Mouse (Mus musculus) liver, embryonic 14.5 days (tissue): ENCODE measurements around the gene Zswim7. TPM values are rescaled to one million over a fixed set of nuclear protein-coding genes. Genes with fewer than 3 reads are reported as not detected.

ENCODE experiments used
- ATAC-seq: fragments of 200-750 bp; cut with Nextera tagmentation; 2 replicates; pipeline ENCODE4 v1.8.0; 2017; ENCODE audit warnings: moderate number of reproducible peaks, mild to moderate bottlenecking, moderate library complexity; ENCODE audit not compliant: insufficient read depth
- DNase-seq, 3 experiments: peaks; one replicate each; pipeline ENCODE4 v3.0.0-alpha.2; 2012 to 2013; ENCODE audit warnings: low read depth in 3 of 3, low spot score in 3 of 3
- H3K27ac ChIP-seq: fragments of 300-500 bp; sonication (generic); 2 replicates; pipeline ENCODE4 v1.5.1; 2014; ENCODE audit warnings: moderate library complexity, mild to moderate bottlenecking, control low read depth, inconsistent platforms
- H3K27me3 ChIP-seq: fragments of 300-500 bp; sonication (generic); 2 replicates; pipeline ENCODE4 v1.6.1; 2014; ENCODE audit warnings: mild to moderate bottlenecking, low read length, moderate library complexity; ENCODE audit not compliant: control insufficient read depth, insufficient read depth
- H3K36me3 ChIP-seq: fragments of 300-500 bp; sonication (generic); replicated peaks from 2 replicates; pipeline ENCODE4 v1.6.1; 2014; ENCODE audit warnings: low read depth; ENCODE audit not compliant: control insufficient read depth, insufficient read depth
- H3K4me1 ChIP-seq, 2 experiments: fragments of 200-500 bp in 1 of 2; fragments of 300-500 bp in 1 of 2; sonication (generic) in 1 of 2; replicated peaks; 2 replicates each; pipeline ENCODE4 v1.6.1; 2012 to 2014; ENCODE audit warnings: antibody characterized with exemption in 1 of 2, inconsistent platforms in 1 of 2, low read length in 1 of 2; ENCODE audit not compliant: control insufficient read depth in 2 of 2, insufficient read depth in 2 of 2
- H3K4me2 ChIP-seq: fragments of 300-500 bp; sonication (generic); 2 replicates; pipeline ENCODE4 v1.6.1; 2014; ENCODE audit warnings: low read depth, mild to moderate bottlenecking, control low read depth, moderate library complexity
- H3K4me3 ChIP-seq, 2 experiments: fragments of 200-500 bp in 1 of 2; fragments of 300-500 bp in 1 of 2; sonication (generic) in 1 of 2; 2 replicates each; pipeline ENCODE4 v1.5.1; 2012 to 2014; ENCODE audit warnings: low read depth in 2 of 2, low read length in 2 of 2, mild to moderate bottlenecking in 2 of 2, control low read depth in 1 of 2, inconsistent platforms in 1 of 2, moderate library complexity in 1 of 2; ENCODE audit not compliant: insufficient read depth in 1 of 2
- H3K9ac ChIP-seq: fragments of 300-500 bp; sonication (generic); replicated peaks from 2 replicates; pipeline ENCODE4 v1.6.1; 2014; ENCODE audit warnings: mild to moderate bottlenecking, control low read depth, moderate library complexity
- H3K9me3 ChIP-seq: fragments of 300-500 bp; sonication (generic); 2 replicates; pipeline ENCODE4 v1.6.1; 2016; ENCODE audit warnings: low read length, mixed read lengths; ENCODE audit not compliant: control insufficient read depth
- CTCF ChIP-seq: IDR thresholded peaks from 2 replicates; pipeline ENCODE4 v1.5.1; 2016; ENCODE audit warnings: antibody characterized with exemption, low read depth, control low read depth
- EP300 ChIP-seq: IDR thresholded peaks from 2 replicates; pipeline ENCODE4 v1.6.1; 2016; ENCODE audit warnings: antibody characterized with exemption, low read depth
- WGBS: fragments of 180-500 bp; shearing (Covaris S2); extraction: QIAGEN DNeasy Blood & Tissue Kit; methylation state at CpG from one replicate; pipeline ENCODE4 v1.1.7; 2014; ENCODE audit not compliant: insufficient replicate concordance; 5-methylcytosine and 5-hydroxymethylcytosine counted together
- polyA plus RNA-seq, 2 experiments: library from polyadenylated mRNA; depleted of rRNA in 1 of 2; stranded (reverse) in 1 of 2; unstranded in 1 of 2; fragments of >200 nt; fragmentation: Nextera tagmentation in 1 of 2; extraction: Ambion mirVana in 1 of 2; gene quantifications; 2 replicates each; pipeline versions ENCODE4 v1.2.1 to v1.2.3; 2012 to 2014

The Zswim7 gene
- polyA plus RNA-seq, 2 experiments: 7.9 to 11.4 TPM

GRCm38 (mm10) chr11:62270851-62271250, 10.3 kb downstream of the Zswim7 start:
- no peak for TF ChIP-seq CTCF
- no peak for TF ChIP-seq EP300
- no peaks in the 10 kb centered on the region for H3K27me3 ChIP-seq
- 52% methylated on average over 5 of the region's 5 CpGs for WGBS
- no peaks in the 10 kb centered on the region for H3K9me3 ChIP-seq
- no peak overlapping the region for H3K27ac ChIP-seq
- no peak overlapping the region for H3K4me2 ChIP-seq
- DNase-seq (no peak), ATAC-seq (no peak)
- H3K36me3 ChIP-seq: no peaks in the 10 kb centered on the region
- no peaks in the 10 kb centered on the region for H3K4me1 ChIP-seq
- H3K9ac ChIP-seq: no peak overlapping the region
- no peak overlapping the region for H3K4me3 ChIP-seq

- DNase-seq (no peak), ATAC-seq (no peak)
- Histone ChIP-seq H3K4me1 (no peaks in the 10 kb centered on the region), H3K36me3 (no peaks in the 10 kb centered on the region), H3K9ac (no peak overlapping the region), H3K9me3 (no peaks in the 10 kb centered on the region), H3K4me2 (no peak overlapping the region), H3K27ac (no peak overlapping the region), H3K27me3 (no peaks in the 10 kb centered on the region), H3K4me3 (no peak overlapping the region)
- WGBS: 75% methylated on average over 12 of the region's 12 CpGs
- TF ChIP-seq EP300 (no peak), CTCF (no peak)
These were observed 12.1 kb downstream of the Zswim7 start for GRCm38 (mm10) chr11:62269097-62269496.

GRCm38 (mm10) chr11:62268381-62268780, 12.8 kb downstream of the Zswim7 start:
- Histone ChIP-seq H3K27ac (no peak overlapping the region), H3K9me3 (no peaks in the 10 kb centered on the region), H3K27me3 (no peaks in the 10 kb centered on the region), H3K4me3 (no peak overlapping the region), H3K9ac (no peak overlapping the region), H3K4me2 (no peak overlapping the region), H3K36me3 (no peaks in the 10 kb centered on the region), H3K4me1 (no peaks in the 10 kb centered on the region)
- 43% methylated on average over 8 of the region's 8 CpGs for WGBS
- DNase-seq (no peak), ATAC-seq (no peak)
- no peak for TF ChIP-seq CTCF
- no peak for TF ChIP-seq EP300

- ATAC-seq (no peak), DNase-seq (no peak)
- no peak overlapping the region for H3K4me2 ChIP-seq
- no peaks in the 10 kb centered on the region for H3K36me3 ChIP-seq
- no peaks in the 10 kb centered on the region for H3K4me1 ChIP-seq
- H3K9ac ChIP-seq: no peak overlapping the region
- no peak overlapping the region for H3K27ac ChIP-seq
- H3K27me3 ChIP-seq: no peaks in the 10 kb centered on the region
- no peaks in the 10 kb centered on the region for H3K9me3 ChIP-seq
- TF ChIP-seq CTCF (no peak), EP300 (no peak)
- 62% methylated on average over 17 of the region's 17 CpGs for WGBS
- no peak overlapping the region for H3K4me3 ChIP-seq
These were observed 14.5 kb downstream of the Zswim7 start for GRCm38 (mm10) chr11:62266466-62267214.

- no peaks in the 10 kb centered on the region for H3K9me3 ChIP-seq
- no peaks in the 10 kb centered on the region for H3K36me3 ChIP-seq
- TF ChIP-seq EP300: no peak
- no peak for TF ChIP-seq CTCF
- no peak overlapping the region for H3K4me3 ChIP-seq
- no peaks in the 10 kb centered on the region for H3K4me1 ChIP-seq
- WGBS: 76% methylated on average over 7 of the region's 7 CpGs
- ATAC-seq: no peak
- no peak overlapping the region for H3K9ac ChIP-seq
- no peak for DNase-seq
- H3K27ac ChIP-seq: no peak overlapping the region
- no peaks in the 10 kb centered on the region for H3K27me3 ChIP-seq
- H3K4me2 ChIP-seq: no peak overlapping the region
These were observed 15.5 kb downstream of the Zswim7 start for GRCm38 (mm10) chr11:62265642-62266041.
